Mouse (Mus musculus): ENCODE measurements at regions not wholly inside any gene's neighbourhood (a gene's known extent, or its start where the extent isn't known, plus 50 kb on each side); places are given as distances from the start of the nearest gene placed in this dataset.

DNA sequence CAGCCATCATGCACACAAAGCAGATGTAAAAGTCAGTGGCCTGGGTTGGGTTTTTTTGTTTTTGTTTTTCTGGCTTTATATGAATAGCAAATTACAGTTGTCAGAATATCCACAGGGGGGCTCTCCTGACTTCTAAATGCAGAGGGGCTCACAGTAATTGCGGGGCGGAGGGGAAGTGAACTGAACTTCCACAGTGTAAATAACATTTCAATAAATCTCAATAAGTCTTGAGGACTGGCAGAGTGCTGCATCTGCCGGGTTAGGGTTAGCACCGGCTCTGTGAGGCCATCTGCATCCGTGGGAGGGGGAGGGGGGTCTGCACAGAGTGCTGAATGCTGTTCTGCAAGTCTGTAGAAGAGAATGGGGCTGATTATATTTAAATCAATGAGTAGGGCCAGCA is 50.3 kb upstream of the Arl4c start:
- TF ChIP-seq NANOG (IDR thresholded peaks at IDR 0.05; ENCODE audit: borderline replicate concordance, low read length) (peak; percentile 45; the same call in 1 of the 2 replicates), CTCF (conservative IDR thresholded peaks at IDR 0.05; ENCODE audit: low read length) (no peak), POU5F1 (IDR thresholded peaks at IDR 0.05; ENCODE audit: borderline replicate concordance, low read length) (no peak)
- H3K36me3 ChIP-seq (ENCODE audit: insufficient read depth, low read length) = no peaks in the 10 kb centered on the region

DNA sequence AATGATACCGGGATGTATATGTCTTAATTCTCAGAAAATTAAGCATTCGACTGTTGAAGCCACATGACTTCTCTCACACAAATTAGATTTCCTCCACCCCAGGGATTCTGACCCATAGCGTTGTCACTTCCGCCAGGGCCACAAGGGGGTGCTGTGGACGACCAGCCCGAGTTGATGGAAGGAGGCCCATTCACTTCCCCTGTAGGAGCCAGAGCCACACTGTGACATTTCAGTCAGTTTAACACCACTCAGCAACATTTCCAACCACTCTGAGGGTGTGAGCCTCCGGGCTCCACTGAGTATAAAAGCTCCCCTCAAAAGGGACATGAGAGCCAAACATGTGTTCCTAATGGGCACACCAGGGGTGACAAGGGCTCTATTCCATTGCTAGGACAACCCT is 54.6 kb upstream of the Arl4c start:
- TF ChIP-seq CTCF (conservative IDR thresholded peaks at IDR 0.05; ENCODE audit: low read length) = peak; percentile 79
- no peak for TF ChIP-seq POU5F1 (IDR thresholded peaks at IDR 0.05; ENCODE audit: borderline replicate concordance, low read length)
- no peaks in the 10 kb centered on the region for H3K27me3 ChIP-seq (ENCODE audit: insufficient read depth, low read length)
- peaks cover 38% of the 10 kb centered on the region for H3K4me1 ChIP-seq (replicated peaks; ENCODE audit: low read depth, low read length)
- no peaks in the 10 kb centered on the region for H3K36me3 ChIP-seq (ENCODE audit: insufficient read depth, low read length)
- peak overlapping the region; percentile 26; the same call in 1 of the 2 replicates for H3K4me3 ChIP-seq (replicated peaks; ENCODE audit: low read length)
- peaks cover 12% of the 10 kb centered on the region for H3K9me3 ChIP-seq (ENCODE audit: low read length)

More for the DNA sequence above, 50.3 kb upstream of the Arl4c start:
- H3K27me3 ChIP-seq (ENCODE audit: insufficient read depth, low read length) = no peaks in the 10 kb centered on the region
- peaks cover 30% of the 10 kb centered on the region for H3K4me1 ChIP-seq (replicated peaks; ENCODE audit: low read depth, low read length)
- H3K9me3 ChIP-seq (ENCODE audit: low read length) = peaks cover 12% of the 10 kb centered on the region
- H3K4me3 ChIP-seq (replicated peaks; ENCODE audit: low read length) = no peak overlapping the region

DNA sequence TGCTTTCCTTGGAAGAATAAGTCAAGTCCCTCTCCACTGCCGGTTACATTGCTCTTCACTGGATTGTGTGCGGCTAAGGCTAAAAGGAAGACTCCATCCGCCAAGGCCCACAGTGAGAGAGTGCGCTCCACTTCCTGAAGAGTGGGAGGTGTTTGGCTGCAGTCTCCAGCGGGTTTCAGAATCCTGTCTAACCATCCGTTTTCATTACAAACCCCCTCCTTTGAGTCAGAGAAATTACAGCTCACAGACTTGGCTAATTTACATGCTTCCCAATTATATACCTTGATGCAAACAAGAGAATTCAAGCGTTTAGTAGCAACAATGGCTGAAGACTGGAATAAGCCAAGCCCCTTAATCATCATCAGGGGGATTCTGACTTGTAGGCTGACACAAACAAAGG is 55.1 kb upstream of the Arl4c start:
- no peaks in the 10 kb centered on the region for H3K27me3 ChIP-seq (ENCODE audit: insufficient read depth, low read length)
- peak overlapping the region; percentile 26; the same call in 1 of the 2 replicates for H3K4me3 ChIP-seq (replicated peaks; ENCODE audit: low read length)
- TF ChIP-seq CTCF (conservative IDR thresholded peaks at IDR 0.05; ENCODE audit: low read length) = no peak
- TF ChIP-seq POU5F1 (IDR thresholded peaks at IDR 0.05; ENCODE audit: borderline replicate concordance, low read length) = no peak
- no peak for TF ChIP-seq NANOG (IDR thresholded peaks at IDR 0.05; ENCODE audit: borderline replicate concordance, low read length)
- no peaks in the 10 kb centered on the region for H3K36me3 ChIP-seq (ENCODE audit: insufficient read depth, low read length)
- H3K4me1 ChIP-seq (replicated peaks; ENCODE audit: low read depth, low read length) = peaks cover 39% of the 10 kb centered on the region
- H3K9me3 ChIP-seq (ENCODE audit: low read length) = peaks cover 12% of the 10 kb centered on the region

DNA sequence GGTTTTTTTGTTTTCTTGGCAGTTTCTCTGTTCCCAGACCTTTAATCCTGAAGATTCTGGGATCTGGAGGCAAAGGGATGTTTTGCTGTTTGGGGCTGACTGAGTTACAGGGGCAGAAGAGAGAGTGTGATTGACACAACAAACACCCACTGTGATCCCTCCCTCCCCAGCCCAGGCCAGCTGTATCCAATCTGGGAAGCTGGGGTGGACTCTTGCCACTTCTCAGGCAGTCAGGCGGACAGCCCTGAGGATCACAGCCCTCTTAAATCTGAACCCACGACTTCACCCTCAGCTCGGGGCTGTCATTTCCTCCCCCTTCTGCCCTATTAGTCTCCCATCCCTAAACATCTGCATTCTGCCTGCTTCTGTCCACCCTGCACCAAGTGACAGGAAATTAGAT is 55.7 kb upstream of the Arl4c start:
- no peaks in the 10 kb centered on the region for H3K36me3 ChIP-seq (ENCODE audit: insufficient read depth, low read length)
- TF ChIP-seq CTCF (conservative IDR thresholded peaks at IDR 0.05; ENCODE audit: low read length) (no peak), NANOG (IDR thresholded peaks at IDR 0.05; ENCODE audit: borderline replicate concordance, low read length) (no peak), POU5F1 (IDR thresholded peaks at IDR 0.05; ENCODE audit: borderline replicate concordance, low read length) (no peak)
- peaks cover 12% of the 10 kb centered on the region for H3K9me3 ChIP-seq (ENCODE audit: low read length)
- H3K4me3 ChIP-seq (replicated peaks; ENCODE audit: low read length) = no peak overlapping the region
- H3K27me3 ChIP-seq (ENCODE audit: insufficient read depth, low read length) = no peaks in the 10 kb centered on the region
- peaks cover 36% of the 10 kb centered on the region for H3K4me1 ChIP-seq (replicated peaks; ENCODE audit: low read depth, low read length)

DNA sequence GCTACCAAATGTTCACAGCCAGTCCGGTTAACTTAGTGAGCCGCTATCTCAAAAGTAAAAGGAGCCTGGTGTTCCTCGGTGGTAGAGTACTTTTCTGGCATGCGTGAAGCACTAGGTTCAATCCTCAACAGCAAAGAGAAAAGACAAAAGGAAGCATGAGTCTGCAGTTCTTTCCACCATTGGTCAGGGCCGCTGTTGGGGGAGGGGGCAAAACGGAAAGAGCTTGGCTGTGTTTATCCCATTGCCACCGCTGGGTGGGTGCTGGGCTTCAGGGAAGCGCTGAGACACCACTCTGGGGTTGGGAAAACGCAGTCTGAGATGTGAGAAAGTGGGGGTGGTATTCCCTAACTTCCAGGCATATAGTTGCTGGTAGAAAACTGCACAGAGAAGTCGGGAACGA is 58.6 kb upstream of the Arl4c start:
- 0 out of 2 replicates have a peak, but pooled peaks cover 1% of the 10 kb centered on the region for H3K9me3 ChIP-seq (ENCODE audit: low read length)
- TF ChIP-seq NANOG (IDR thresholded peaks at IDR 0.05; ENCODE audit: borderline replicate concordance, low read length) (0 out of 2 replicates have a peak, but pooled peaks have one; percentile 1), CTCF (conservative IDR thresholded peaks at IDR 0.05; ENCODE audit: low read length) (no peak), POU5F1 (IDR thresholded peaks at IDR 0.05; ENCODE audit: borderline replicate concordance, low read length) (no peak)
- H3K27me3 ChIP-seq (ENCODE audit: insufficient read depth, low read length) = no peaks in the 10 kb centered on the region
- H3K4me3 ChIP-seq (replicated peaks; ENCODE audit: low read length) = peak overlapping the region; percentile 24; the same call in 1 of the 2 replicates
- H3K4me1 ChIP-seq (replicated peaks; ENCODE audit: low read depth, low read length) = peaks cover 44% of the 10 kb centered on the region
- no peaks in the 10 kb centered on the region for H3K36me3 ChIP-seq (ENCODE audit: insufficient read depth, low read length)

DNA sequence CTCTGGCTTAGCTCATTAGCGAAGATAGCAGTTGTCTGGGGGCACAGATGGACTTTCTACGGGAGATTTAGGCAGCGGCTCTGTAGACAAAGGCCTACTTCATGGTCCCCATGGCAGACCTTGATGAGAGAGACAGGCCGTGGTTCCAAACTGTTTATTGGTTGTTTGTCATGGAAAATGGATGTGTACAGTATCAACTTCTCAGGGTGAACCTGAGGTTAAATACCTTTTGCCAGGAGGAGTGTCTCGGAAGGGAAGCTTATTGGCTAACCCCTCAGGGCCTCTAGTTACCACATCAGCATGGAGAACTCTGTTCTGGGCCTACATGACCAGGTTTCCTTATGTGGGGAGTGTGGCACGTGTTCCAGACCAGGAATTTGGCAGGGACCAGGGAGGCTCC is 59.1 kb upstream of the Arl4c start:
- Histone ChIP-seq H3K36me3 (ENCODE audit: insufficient read depth, low read length) (no peaks in the 10 kb centered on the region), H3K4me3 (replicated peaks; ENCODE audit: low read length) (peak overlapping the region; percentile 24; the same call in 1 of the 2 replicates), H3K27me3 (ENCODE audit: insufficient read depth, low read length) (no peaks in the 10 kb centered on the region), H3K4me1 (replicated peaks; ENCODE audit: low read depth, low read length) (peaks cover 44% of the 10 kb centered on the region), H3K9me3 (ENCODE audit: low read length) (no peaks in the 10 kb centered on the region)
- TF ChIP-seq NANOG (IDR thresholded peaks at IDR 0.05; ENCODE audit: borderline replicate concordance, low read length) (0 out of 2 replicates have a peak, but pooled peaks have one; percentile 1), POU5F1 (IDR thresholded peaks at IDR 0.05; ENCODE audit: borderline replicate concordance, low read length) (no peak)

DNA sequence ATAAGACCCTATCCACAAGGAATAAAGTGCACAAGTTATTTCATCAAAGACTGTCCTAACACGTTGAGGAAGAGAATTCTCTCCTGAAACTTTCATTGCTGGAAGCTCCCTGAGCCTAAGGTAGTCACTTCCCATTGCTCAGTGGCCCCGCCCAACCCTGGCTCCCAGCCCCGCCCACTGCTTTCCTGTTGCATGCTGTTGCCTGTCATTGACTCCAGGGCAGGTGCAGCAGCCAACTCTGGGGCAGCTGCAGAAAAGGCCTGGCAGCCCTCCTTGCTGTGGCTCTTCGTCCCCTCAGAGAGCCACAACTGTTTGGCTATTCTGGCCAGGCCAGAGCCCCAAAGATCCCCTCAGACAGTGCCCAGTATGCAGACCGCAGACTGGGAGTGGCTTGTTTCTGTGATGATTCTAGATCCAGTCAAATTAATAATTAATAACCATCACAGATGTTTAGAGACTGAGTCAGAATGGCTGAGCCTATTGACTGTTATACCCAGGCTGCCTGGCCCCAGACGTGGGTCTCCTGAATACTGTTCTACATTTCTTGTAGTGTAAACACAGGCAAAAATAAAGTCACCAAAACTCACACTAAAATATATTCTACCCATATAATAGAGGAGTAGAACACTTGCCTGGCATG is 61.8 kb upstream of the Arl4c start:
- no peaks in the 10 kb centered on the region for H3K36me3 ChIP-seq (ENCODE audit: insufficient read depth, low read length)
- H3K9me3 ChIP-seq (ENCODE audit: low read length) = no peaks in the 10 kb centered on the region
- H3K27me3 ChIP-seq (ENCODE audit: insufficient read depth, low read length) = no peaks in the 10 kb centered on the region
- H3K4me1 ChIP-seq (replicated peaks; ENCODE audit: low read depth, low read length) = peaks cover 29% of the 10 kb centered on the region
- no peak overlapping the region for H3K4me3 ChIP-seq (replicated peaks; ENCODE audit: low read length)
- TF ChIP-seq NANOG (IDR thresholded peaks at IDR 0.05; ENCODE audit: borderline replicate concordance, low read length) (no peak), CTCF (conservative IDR thresholded peaks at IDR 0.05; ENCODE audit: low read length) (no peak), POU5F1 (IDR thresholded peaks at IDR 0.05; ENCODE audit: borderline replicate concordance, low read length) (no peak)

DNA sequence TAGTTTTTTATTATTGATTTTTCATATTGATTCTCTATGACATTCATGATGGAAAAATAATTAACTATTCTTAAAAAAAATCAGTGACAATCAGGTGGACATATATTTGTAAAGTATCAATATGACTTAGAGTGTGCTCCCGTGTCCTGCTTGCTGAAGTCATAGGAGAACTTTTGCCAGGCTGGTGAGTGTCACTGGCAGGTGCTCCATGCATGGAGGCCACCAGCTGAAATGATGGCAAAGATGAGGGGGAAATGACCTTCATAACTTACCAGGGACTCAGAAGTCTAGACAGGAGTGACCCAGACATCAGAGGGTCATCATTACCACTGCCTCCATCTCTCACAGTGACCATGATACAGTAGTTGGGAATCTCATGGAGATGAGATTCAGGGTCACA is 62.5 kb upstream of the Arl4c start:
- TF ChIP-seq NANOG (IDR thresholded peaks at IDR 0.05; ENCODE audit: borderline replicate concordance, low read length) (no peak), POU5F1 (IDR thresholded peaks at IDR 0.05; ENCODE audit: borderline replicate concordance, low read length) (no peak), CTCF (conservative IDR thresholded peaks at IDR 0.05; ENCODE audit: low read length) (no peak)
- no peaks in the 10 kb centered on the region for H3K36me3 ChIP-seq (ENCODE audit: insufficient read depth, low read length)
- H3K27me3 ChIP-seq (ENCODE audit: insufficient read depth, low read length) = no peaks in the 10 kb centered on the region
- H3K9me3 ChIP-seq (ENCODE audit: low read length) = no peaks in the 10 kb centered on the region
- no peak overlapping the region for H3K4me3 ChIP-seq (replicated peaks; ENCODE audit: low read length)
- H3K4me1 ChIP-seq (replicated peaks; ENCODE audit: low read depth, low read length) = peaks cover 29% of the 10 kb centered on the region

DNA sequence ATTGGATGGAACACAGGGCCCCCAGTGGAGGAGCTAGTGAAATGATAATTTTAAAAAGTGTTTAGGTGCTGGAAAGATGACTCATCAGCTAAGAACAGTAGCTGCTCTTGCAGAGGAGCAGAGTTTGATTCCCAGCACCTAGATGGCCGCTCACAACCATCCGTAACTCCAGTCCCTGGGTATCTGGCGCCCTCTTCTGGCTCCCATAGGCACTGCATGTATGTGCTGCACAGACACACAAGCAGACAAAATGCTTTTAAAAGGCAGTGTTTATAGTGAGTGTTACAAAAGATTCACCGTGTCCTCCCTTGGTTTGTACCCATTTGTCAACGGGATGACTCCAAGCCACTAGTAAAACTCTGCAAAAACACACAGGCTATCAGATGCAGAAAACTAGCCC is 75.0 kb upstream of the Arl4c start:
- Histone ChIP-seq H3K9me3 (ENCODE audit: low read length) (no peaks in the 10 kb centered on the region), H3K4me3 (replicated peaks; ENCODE audit: low read length) (no peak overlapping the region), H3K4me1 (replicated peaks; ENCODE audit: low read depth, low read length) (peaks cover 14% of the 10 kb centered on the region; the same call in 1 of the 2 replicates), H3K27me3 (ENCODE audit: insufficient read depth, low read length) (no peaks in the 10 kb centered on the region), H3K36me3 (ENCODE audit: insufficient read depth, low read length) (no peaks in the 10 kb centered on the region)
- TF ChIP-seq CTCF (conservative IDR thresholded peaks at IDR 0.05; ENCODE audit: low read length) (peak; percentile 43), NANOG (IDR thresholded peaks at IDR 0.05; ENCODE audit: borderline replicate concordance, low read length) (no peak)

Measured in E14TG2a.4 (cell line).